Mouse (Mus musculus): ENCODE data around the gene Zfp286.

- TF ChIP-seq CTCF (IDR thresholded peaks at IDR 0.05; ENCODE audit: low read depth) = no peak
- no peak for TF ChIP-seq EP300 (IDR thresholded peaks at IDR 0.05; ENCODE audit: low read depth)
These were observed 28.4 kb downstream of the Zfp286 start for GRCm38 (mm10) chr11:62760755-62761457.

Data from liver, postnatal 0 days (tissue).